Mouse (Mus musculus) kidney, adult 2 months (tissue): ENCODE data around the gene Apobec2.

Source experiments
- CTCF ChIP-seq: fragments of 200-500 bp; conservative IDR thresholded peaks from 2 replicates; pipeline ENCODE4 v1.5.1; 2011; ENCODE audit warnings: low read depth, mild to moderate bottlenecking, control low read depth, low read length, moderate library complexity, mixed read lengths; ENCODE audit not compliant: insufficient read depth, insufficient read length
- POLR2A ChIP-seq: fragments of 200-500 bp; IDR thresholded peaks from one replicate; pipeline ENCODE4 v1.6.1; 2011; ENCODE audit warnings: low read depth, low read length, control low read depth

- TF ChIP-seq POLR2A (no peak), CTCF (no peak)
Measured at GRCm38 (mm10) chr17:48403848-48404247, 28.9 kb downstream of the Apobec2 start.
